9 mouse cellular contexts compared by ENCODE assay signal in the genomic region with DNA sequence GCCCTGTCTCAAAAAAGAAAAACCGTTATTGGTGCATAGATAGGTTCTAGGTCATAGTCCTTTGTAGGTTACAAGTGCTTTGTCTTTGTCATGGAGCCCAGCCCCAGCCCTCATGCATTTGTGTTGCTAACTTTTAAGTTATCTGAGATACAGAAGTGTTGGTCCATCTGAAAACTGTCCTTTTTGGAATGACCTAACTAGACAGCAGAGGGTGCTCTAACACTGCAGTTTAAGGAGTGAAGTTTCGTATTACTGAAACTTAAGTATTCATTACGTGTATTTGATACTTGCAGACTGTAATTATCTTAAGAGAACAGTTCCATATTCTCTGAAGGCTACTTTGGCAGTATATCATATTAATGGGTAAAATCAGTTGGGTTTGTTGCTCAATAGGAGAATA. TPM values are rescaled to one million over a fixed set of nuclear protein-coding genes. Genes with fewer than 3 reads are reported as not detected.
DNase-seq lines count a peak whose midpoint lies in the region; ATAC-seq lines count a peak whose summit lies in the region.
"Had no signal": no experiment of that assay in that cellular context is flagged by ENCODE, and none has a peak within 500 bp of the region (broad histone marks: within the 10 kb centered on the region; RNA-seq: fewer than 3 reads in every experiment).

No protein-coding gene starts in this region.

- H3K9ac ChIP-seq in midbrain, embryonic 16.5 days (ENCODE audit: low read depth, low read length), result no peak overlapping the region
- H3K9ac ChIP-seq: neural tube, embryonic 12.5 days had no signal

- WGBS in midbrain, embryonic 16.5 days, result 58% methylated on average over 3 of the region's 3 CpGs
- 77% methylated on average over 3 of the region's 3 CpGs for WGBS in midbrain, embryonic 10.5 days

- intact Hi-C loops in heart, postnatal 25 days (cut with DNase I), result loop anchor here (2.0 kb wide), 2 partner anchors 163 to 709 kb away; no protein-coding TSS in a partner anchor
- intact Hi-C loops in gastrocnemius, postnatal 14 days (cut with DNase I; ENCODE audit: low total_unique reads), result loop anchor here (5.0 kb wide), 1 partner anchor 755 kb away; no protein-coding TSS in a partner anchor

- H3K4me3 ChIP-seq in midbrain, embryonic 16.5 days (ENCODE audit: low read depth, low read length), result no peak overlapping the region
- H3K4me3 ChIP-seq in midbrain, embryonic 10.5 days, result no peak overlapping the region
- H3K4me3 ChIP-seq: neural tube, embryonic 12.5 days had no signal

- H3K4me2 ChIP-seq in midbrain, embryonic 16.5 days (ENCODE audit: low read length), result no peak overlapping the region
- H3K4me2 ChIP-seq: neural tube, embryonic 12.5 days had no signal

- no peaks in the 10 kb centered on the region for H3K4me1 ChIP-seq in midbrain, embryonic 16.5 days (ENCODE audit: control insufficient read depth, insufficient read depth, low read length)
- H3K4me1 ChIP-seq in midbrain, embryonic 10.5 days, result no peaks in the 10 kb centered on the region
- H3K4me1 ChIP-seq: neural tube, embryonic 12.5 days had no signal

- H3K27me3 ChIP-seq in midbrain, embryonic 16.5 days (ENCODE audit: control insufficient read depth, insufficient read depth, low read depth, low read length), result no peaks in the 10 kb centered on the region
- no peaks in the 10 kb centered on the region for H3K27me3 ChIP-seq in midbrain, embryonic 10.5 days (ENCODE audit: low read depth, poor library complexity, severe bottlenecking)
- H3K27me3 ChIP-seq: neural tube, embryonic 12.5 days had no signal

- peak; percentile 54 for DNase-seq in heart, adult 11 months
- DNase-seq in heart, postnatal 25 days (ENCODE audit: low spot score), result no peak
- DNase-seq in midbrain, embryonic 10.5 days (ENCODE audit: low spot score), result no peak
- peak; percentile 72 for DNase-seq in induced T-regulatory cell, adult 2 months (ENCODE audit: low read depth)
- DNase-seq in frontal cortex, postnatal 10 days (ENCODE audit: low spot score in 2 of 2), result no peak
- DNase-seq in gastrocnemius, postnatal 14 days, result no peak

- ATAC-seq in midbrain, embryonic 16.5 days, result peak; percentile 39; the same call in 1 of the 2 replicates
- ATAC-seq in activated CD4-positive, CD25-positive, alpha-beta regulatory T cell, adult 4 months, result peak; percentile 54

- H3K27ac ChIP-seq in midbrain, embryonic 16.5 days (ENCODE audit: low read length), result no peak overlapping the region
- no peak overlapping the region for H3K27ac ChIP-seq in midbrain, embryonic 10.5 days (replicated peaks)
- H3K27ac ChIP-seq: neural tube, embryonic 12.5 days had no signal

- H3K9me3 ChIP-seq in midbrain, embryonic 16.5 days (replicated peaks; ENCODE audit: control insufficient read depth, low read length, poor library complexity, severe bottlenecking), result no peaks in the 10 kb centered on the region
- no peaks in the 10 kb centered on the region for H3K9me3 ChIP-seq in midbrain, embryonic 10.5 days (replicated peaks)
- H3K9me3 ChIP-seq: neural tube, embryonic 12.5 days had no signal

- peaks cover 8% of the 10 kb centered on the region for H3K36me3 ChIP-seq in midbrain, embryonic 16.5 days (ENCODE audit: control insufficient read depth, insufficient read depth, low read length)
- peaks cover 44% of the 10 kb centered on the region for H3K36me3 ChIP-seq in midbrain, embryonic 10.5 days

RNA-seq across cellular contexts. Expression of gene Atg5, which starts 24.0 kb away (rescaled TPM):
- total RNA-seq in heart, postnatal 25 days (2021), result 10 to 100 TPM; 14.9 to 15.4 TPM
- 44.4 and 44.6 TPM in 2 replicates for polyA plus RNA-seq in midbrain, embryonic 16.5 days (2015; fragmentation: Nextera tagmentation; extraction: Ambion mirVana)
- polyA plus RNA-seq in midbrain, embryonic 10.5 days (2016; fragmentation: Nextera tagmentation; extraction: Ambion mirVana), result 55.8 and 61.0 TPM in 2 replicates
- polyA plus RNA-seq in activated CD4-positive, CD25-positive, alpha-beta regulatory T cell, adult 4 months (2017; shearing (Covaris generic)), result 10 to 100 TPM; 38.8 to 57.3 TPM
- 10 to 100 TPM in 1 of 2 experiments, 1 to 10 TPM in 1; 9.2 to 10.6 TPM for total RNA-seq in gastrocnemius, postnatal 14 days (2021)

Comparison
In these comparisons a context has a peak if more than half of its experiments do, and no peak if none do; other contexts are left out.
1. DNase-seq: peak in heart, adult 11 months (single experiment) and induced T-regulatory cell, adult 2 months (single experiment); none in heart, postnatal 25 days (single experiment), midbrain, embryonic 10.5 days (single experiment), frontal cortex, postnatal 10 days (0 of 2) and gastrocnemius, postnatal 14 days (single experiment).